Mouse (Mus musculus) urinary bladder, postnatal 25 days (tissue): Measurements from ENCODE around the gene Sp9.

Experiments used
- DNase-seq: peaks from one replicate; pipeline ENCODE4 v3.0.0; 2022; ENCODE audit warnings: low spot score

Sp9 gene

DNA sequence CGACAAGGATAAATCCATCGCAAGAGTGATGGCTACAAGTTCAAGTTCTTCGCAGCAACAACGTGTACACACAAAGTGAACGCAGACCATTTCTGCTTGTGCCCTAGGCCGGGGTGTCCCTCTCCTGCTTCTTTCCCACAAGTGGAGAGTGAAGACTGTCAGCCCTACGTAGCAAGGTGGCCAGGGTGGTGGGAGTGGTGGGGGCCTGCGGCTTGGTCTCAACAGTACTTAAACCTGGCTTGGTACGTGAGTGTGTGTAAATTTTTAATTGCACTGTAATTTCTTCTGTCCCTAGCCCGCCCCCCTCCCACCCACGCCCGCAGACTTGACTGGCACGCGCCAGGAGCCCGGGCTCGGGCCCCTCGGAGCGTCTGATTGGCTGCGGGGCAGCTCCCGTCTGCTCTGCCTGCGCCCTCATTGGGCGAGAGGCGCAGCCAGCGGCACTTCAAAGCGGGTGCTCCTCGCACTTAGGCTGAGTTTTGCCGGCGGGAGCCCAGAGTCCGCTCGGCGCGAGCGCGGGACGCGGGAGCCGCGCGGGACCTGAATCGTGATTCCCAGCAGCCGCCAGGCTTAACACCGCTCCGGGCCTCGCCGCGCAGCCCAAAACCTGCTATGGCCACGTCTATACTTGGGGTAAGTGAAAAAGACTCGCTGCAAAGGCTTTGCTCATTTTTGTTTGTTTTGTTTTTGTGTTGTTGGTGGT lies at the start of gene Sp9:
TSS of gene Sp9 (plus strand) at position 467 of the 703 bp plus-strand sequence.
- DNase-seq = no peak

DNA sequence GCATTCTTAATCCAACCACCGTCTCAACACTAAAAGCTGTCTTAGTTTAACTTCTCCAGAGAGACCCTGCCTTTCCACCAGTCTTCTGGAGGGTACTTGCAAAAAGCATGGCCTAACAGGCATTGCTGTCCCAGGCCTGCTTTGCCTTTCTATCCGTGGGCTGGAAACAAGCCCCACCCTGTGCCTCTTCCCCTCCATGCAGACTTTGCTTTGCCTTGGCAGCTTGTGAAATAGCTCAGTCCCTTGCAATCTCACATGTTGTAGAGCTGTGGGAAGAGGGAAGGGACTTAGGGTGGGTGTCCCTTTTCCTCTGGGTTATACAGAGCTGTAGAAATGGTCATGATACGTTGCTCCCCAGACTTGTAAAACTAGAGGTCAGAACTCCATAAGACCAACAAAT lies 40.6 kb upstream of the Sp9 start:
- DNase-seq = no peak

- no peak for DNase-seq
Measured at GRCm38 (mm10) chr2:73241299-73241698, 30.4 kb upstream of the Sp9 start.

DNA sequence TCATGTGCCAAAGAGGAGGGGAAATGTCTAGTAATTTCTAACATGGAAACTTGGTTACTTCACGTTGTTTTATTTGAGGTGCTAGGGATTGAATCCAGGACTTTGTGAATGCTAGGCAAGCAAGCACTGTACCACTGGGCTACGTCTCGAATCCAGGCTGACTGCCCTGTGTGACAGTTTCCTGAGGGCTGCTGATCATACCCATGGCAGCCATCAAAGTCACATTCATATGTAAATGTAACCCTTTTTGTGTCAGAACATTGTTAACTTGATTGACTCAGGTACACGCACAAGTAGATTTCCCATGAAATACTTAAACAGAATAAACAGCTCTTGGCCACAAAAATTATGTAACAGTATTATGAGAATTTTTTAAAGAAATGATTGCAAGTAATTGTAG lies 23.0 kb upstream of the Sp9 start:
- DNase-seq = no peak

- DNase-seq = no peak
Measured at GRCm38 (mm10) chr2:73263172-73263765, 8.5 kb upstream of the Sp9 start.

DNA sequence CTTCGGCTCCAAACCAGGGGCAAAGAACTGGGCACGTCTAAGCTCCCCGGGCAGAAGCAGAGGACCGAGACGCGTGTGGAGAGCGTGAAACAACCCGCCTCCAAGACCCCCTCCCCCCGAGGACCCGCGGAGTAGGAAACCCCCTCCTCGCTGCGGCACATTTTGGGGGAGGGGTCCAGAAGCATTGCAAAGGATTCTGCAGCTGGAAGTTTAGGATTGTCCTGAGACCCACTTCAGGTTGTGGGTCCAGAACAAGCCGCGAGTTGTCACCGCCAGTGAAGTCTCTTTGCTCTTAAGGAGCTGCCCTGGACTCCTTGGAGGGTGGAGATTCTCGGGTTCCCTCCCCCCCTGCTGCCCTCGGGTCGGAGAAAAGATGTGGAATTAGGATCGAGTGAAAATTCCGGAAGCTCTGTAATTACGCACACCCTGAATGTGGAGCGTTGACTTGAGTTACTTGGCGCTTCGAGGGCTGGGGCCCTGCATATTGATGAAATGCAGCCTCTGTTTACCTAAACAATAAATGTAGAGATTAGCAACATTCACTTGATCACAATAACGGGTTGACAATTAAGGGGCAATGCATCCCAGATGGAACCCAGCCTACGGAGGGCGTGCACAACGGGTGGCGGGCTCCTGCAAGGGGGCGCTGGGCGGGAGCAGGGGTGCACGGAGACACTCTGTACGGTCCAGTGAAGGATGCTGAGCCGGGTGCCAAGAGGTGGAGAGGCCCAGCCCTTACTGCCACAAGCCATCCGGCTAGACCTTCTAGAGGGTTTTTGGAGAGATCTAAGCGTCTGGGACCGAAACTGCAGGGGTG lies 7.7 kb upstream of the Sp9 start:
- DNase-seq = no peak

- no peak for DNase-seq
Measured at GRCm38 (mm10) chr2:73264611-73265195, 7.0 kb upstream of the Sp9 start.

- DNase-seq = no peak
Measured at GRCm38 (mm10) chr2:73266011-73266410, 5.7 kb upstream of the Sp9 start.

DNA sequence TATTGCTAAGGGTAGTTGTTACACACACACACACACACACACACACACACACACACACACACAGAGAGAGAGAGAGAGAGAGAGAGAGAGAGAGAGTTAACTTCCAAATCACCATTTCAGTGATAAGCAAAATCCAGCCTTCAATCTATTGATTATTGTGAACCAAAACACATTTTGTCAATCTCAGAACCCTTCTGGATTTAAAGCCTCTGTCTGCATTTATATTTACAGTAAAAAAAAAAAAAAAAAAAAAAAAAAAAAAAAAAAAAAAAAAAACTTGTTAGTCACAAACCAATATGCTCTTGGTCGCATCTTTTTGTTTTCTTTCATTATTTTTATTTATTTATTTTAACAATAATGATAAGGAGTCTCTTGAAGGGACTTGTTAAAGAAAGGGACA lies 5.1 kb upstream of the Sp9 start:
- DNase-seq = no peak

DNA sequence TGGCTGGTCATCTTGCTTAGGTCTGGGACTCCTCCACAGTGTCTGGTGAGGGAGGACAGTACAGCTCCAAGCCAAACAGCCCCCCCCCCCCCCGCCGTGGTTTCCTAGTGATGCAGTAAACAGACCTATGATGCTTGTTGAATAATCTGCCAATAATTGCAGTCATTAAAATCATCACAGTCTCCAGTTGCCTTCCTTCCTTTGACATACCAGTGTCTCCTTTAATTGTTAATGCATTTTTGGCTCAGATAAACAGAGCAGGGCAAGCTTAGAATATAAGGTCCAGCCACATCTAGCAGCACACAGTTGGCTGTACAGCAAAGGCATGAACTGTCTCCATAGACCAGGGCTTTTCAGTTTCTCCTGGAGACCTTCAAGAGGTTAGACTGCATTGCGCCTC lies 4.5 kb upstream of the Sp9 start:
- DNase-seq = no peak

DNA sequence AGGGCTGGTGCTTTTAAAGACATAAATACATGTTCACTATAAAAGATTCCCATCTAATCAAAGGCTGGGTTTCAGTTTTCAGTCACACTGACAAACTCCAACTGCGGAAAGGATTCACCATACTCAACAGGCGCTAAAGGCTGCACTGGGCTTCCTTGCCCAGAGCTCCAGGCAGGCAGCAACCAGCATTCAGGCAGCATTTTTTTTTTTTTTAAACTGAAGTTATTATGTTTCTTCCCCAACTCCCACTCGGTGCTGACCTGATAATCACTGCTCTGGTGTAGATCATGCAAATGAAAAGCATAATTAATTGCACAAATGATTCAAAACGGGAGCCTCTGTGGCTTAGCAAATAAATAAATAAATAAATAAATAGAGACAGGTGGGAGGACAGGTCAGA lies 3.9 kb upstream of the Sp9 start:
- no peak for DNase-seq

DNA sequence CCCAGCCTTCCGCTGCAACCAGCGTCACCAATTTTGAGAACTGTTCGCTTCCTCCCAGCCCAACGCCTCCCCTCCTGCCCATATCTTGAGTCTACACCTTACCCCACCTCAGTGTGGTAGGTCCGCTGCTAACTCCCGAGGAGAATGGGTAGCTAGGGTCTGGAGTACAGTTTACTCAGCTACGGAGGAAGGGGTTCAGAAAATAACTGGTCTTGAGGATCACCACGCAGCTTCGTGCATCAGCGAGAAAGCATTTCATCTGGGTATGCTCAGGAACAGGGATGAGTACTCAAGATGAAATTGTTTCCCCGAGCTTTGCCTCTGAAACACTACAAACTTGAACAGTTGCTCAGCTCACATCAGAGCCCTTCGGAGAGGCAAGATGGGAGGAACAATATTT lies 3.4 kb upstream of the Sp9 start:
- no peak for DNase-seq

GRCm38 (mm10) chr2:73268836-73269395 lies 2.8 kb upstream of the Sp9 start:
- no peak for DNase-seq

GRCm38 (mm10) chr2:73269666-73270065 lies 2.1 kb upstream of the Sp9 start:
- no peak for DNase-seq

- DNase-seq = no peak
Measured at GRCm38 (mm10) chr2:73270071-73270592, 1.6 kb upstream of the Sp9 start.

- no peak for DNase-seq
Measured at GRCm38 (mm10) chr2:73270593-73271458, 899 bp upstream of the Sp9 start.

GRCm38 (mm10) chr2:73272351-73273248 lies 875 bp downstream of the Sp9 start:
- DNase-seq = no peak

DNA sequence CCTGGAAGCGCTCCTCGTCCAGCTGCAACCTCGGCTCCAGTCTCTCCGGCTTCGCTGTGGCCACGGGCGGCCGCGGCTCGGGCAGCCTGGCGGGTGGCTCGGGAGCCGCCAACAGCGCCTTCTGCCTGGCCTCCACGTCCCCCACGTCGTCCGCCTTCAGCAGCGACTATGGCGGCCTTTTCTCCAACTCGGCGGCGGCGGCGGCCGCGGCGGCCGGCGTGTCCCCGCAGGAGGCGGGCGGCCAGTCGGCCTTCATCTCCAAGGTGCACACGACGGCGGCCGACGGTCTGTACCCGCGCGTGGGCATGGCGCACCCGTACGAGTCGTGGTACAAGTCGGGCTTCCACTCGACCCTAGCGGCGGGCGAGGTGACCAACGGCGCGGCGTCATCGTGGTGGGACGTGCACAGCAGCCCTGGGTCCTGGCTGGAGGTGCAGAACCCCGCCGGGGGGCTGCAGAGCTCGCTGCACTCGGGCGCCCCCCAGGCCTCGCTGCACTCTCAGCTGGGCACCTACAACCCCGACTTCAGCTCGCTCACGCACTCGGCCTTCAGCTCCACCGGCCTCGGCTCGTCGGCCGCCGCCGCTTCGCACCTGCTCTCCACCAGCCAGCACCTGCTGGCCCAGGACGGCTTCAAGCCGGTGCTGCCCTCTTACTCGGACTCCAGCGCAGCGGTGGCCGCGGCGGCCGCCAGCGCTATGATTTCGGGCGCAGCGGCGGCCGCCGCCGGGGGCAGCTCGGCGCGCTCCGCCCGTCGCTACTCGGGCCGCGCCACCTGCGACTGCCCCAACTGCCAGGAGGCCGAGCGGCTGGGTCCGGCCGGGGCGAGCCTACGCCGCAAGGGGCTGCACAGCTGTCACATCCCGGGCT lies 1.8 kb downstream of the Sp9 start:
- DNase-seq = no peak
